Mouse (Mus musculus) kidney, adult 11 months (tissue): ENCODE data around the gene Gtse1.
A peak's percentile ranks its signal among the peaks of the same experiment; 100 is the strongest.
"Not testable (repeated sequence)": the region's sequence is repeated elsewhere in the genome, so short reads cannot be mapped to it uniquely, and the experiment has no call there.

Experiments used
- DNase-seq: peaks from one replicate; pipeline ENCODE4 v3.0.0; 2022

Gene Gtse1

GRCm38 (mm10) chr15:85859490-85860031 lies at the start of gene Gtse1:
Gene Gtse1 (plus strand): TSS chr15:85859745.
- DNase-seq = peak; percentile 95

GRCm38 (mm10) chr15:85810462-85810805 lies 49.1 kb upstream of the Gtse1 start:
- DNase-seq = no peak

- DNase-seq = peak; percentile 57
Observed at GRCm38 (mm10) chr15:85810806-85811521, 48.6 kb upstream of the Gtse1 start.

GRCm38 (mm10) chr15:85811535-85812277 lies 47.8 kb upstream of the Gtse1 start, which contains the start of gene Cdpf1:
Gene Cdpf1 (minus strand): TSS chr15:85811697.
- DNase-seq = peak; percentile 97

- no peak for DNase-seq
Observed at GRCm38 (mm10) chr15:85813428-85813827, 46.1 kb upstream of the Gtse1 start.

GRCm38 (mm10) chr15:85821203-85822010 lies 38.1 kb upstream of the Gtse1 start, which contains the start of gene Pkdrej:
Gene Pkdrej (minus strand): TSS chr15:85821734.
- DNase-seq = no peak

- no peak for DNase-seq
Observed at GRCm38 (mm10) chr15:85822011-85822359, 37.6 kb upstream of the Gtse1 start.

GRCm38 (mm10) chr15:85826676-85827075 lies 32.9 kb upstream of the Gtse1 start:
- DNase-seq = no peak

- no peak for DNase-seq
Observed at GRCm38 (mm10) chr15:85828071-85828470, 31.5 kb upstream of the Gtse1 start.

- no peak for DNase-seq
Observed at GRCm38 (mm10) chr15:85829470-85829869, 30.1 kb upstream of the Gtse1 start.

- DNase-seq = peak; percentile 94
Observed at GRCm38 (mm10) chr15:85831954-85832590, 27.5 kb upstream of the Gtse1 start, which contains the start of gene Ttc38. Gene Ttc38 (plus strand): TSS chr15:85832306.

GRCm38 (mm10) chr15:85832599-85832998 lies 26.9 kb upstream of the Gtse1 start:
- peak; percentile 28 for DNase-seq

- DNase-seq = no peak
Observed at GRCm38 (mm10) chr15:85835335-85835734, 24.2 kb upstream of the Gtse1 start.

GRCm38 (mm10) chr15:85836887-85837286 lies 22.7 kb upstream of the Gtse1 start:
- DNase-seq = no peak

GRCm38 (mm10) chr15:85840983-85841382 lies 18.6 kb upstream of the Gtse1 start:
- DNase-seq = no peak

- DNase-seq = peak; percentile 75
Observed at GRCm38 (mm10) chr15:85841796-85842360, 17.7 kb upstream of the Gtse1 start.

- DNase-seq = no peak
Observed at GRCm38 (mm10) chr15:85845071-85845470, 14.5 kb upstream of the Gtse1 start.

- peak; percentile 73 for DNase-seq
Observed at GRCm38 (mm10) chr15:85851656-85852392, 7.7 kb upstream of the Gtse1 start.

- no peak for DNase-seq
Observed at GRCm38 (mm10) chr15:85858980-85859489, 510 bp upstream of the Gtse1 start.

- DNase-seq = not testable (repeated sequence)
Observed at GRCm38 (mm10) chr15:85865913-85866312, 6.4 kb downstream of the Gtse1 start.

GRCm38 (mm10) chr15:85867696-85868095 lies 8.2 kb downstream of the Gtse1 start:
- DNase-seq = peak; percentile 59
